Mouse (Mus musculus): ENCODE data around the gene B4galt4.

GRCm38 (mm10) chr16:38785301-38785700 is 43.2 kb downstream of the B4galt4 start:
- TF ChIP-seq CTCF (conservative IDR thresholded peaks at IDR 0.05; ENCODE audit: low read length) (no peak), POU5F1 (IDR thresholded peaks at IDR 0.05; ENCODE audit: borderline replicate concordance, low read length) (no peak)

All from E14TG2a.4 (cell line).